Mouse (Mus musculus): ENCODE results near the gene Cdc42ep2.

The Cdc42ep2 gene

DNA sequence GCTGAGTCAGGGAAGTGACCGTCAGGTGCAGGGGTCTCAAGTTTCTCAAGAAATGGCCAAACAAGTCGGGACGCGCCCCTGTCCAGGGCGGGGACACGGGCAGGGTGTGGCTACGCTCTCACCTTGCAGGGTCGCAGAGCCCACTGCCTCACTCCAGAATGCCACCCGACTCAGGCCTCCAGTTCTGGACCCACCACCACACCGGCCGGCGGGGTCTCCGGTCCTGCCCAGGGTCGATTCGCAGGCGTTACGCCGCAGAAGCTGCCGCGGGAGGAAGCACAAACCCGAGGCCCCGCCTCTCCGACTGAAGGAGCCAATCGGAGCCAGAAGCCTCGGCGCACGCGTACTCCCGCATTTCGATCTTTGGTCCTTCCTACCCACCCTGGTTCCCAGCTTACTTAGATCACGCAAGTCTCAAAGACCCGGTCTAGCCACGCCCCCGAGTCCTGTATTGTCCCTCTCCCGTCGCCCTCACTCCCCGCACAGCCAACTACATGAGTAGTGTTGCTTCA, 49.6 kb downstream of the Cdc42ep2 start, which contains the start of gene Frmd8:
Gene Frmd8 (minus strand): TSS at position 306 of the 512 bp plus-strand sequence.
- peak; percentile 89 to 96 for DNase-seq (ENCODE audit: low spot score in 2 of 2)

DNA sequence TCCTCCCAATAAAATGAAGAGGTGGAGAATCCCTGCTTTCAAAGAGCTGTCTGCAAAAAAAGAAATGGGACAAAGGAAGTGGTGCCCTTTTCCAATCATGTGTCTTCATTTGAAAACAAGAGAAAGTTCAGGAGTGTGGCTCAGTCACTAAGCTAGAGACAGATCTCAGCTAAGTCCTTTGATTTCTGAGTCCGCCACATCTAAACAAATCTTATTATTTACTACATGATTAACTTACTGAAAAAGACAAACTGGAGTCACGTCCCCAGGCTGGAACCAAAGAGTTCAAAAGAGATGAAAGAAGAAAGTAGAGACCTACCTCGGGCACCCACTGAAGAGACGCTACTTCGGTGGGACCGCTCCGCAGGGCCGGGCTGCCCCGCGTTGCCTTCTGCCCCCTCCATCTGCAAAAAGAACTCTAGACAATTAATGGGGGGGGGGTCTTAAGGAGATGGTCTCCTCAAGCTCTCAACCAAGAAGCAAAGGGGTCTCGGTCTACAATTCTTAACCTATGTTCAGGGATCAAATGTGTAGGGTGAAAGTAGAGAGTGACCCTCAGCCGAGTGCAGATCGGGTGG, 50.1 kb downstream of the Cdc42ep2 start:
- DNase-seq (ENCODE audit: low spot score in 2 of 2) = no peak

DNA sequence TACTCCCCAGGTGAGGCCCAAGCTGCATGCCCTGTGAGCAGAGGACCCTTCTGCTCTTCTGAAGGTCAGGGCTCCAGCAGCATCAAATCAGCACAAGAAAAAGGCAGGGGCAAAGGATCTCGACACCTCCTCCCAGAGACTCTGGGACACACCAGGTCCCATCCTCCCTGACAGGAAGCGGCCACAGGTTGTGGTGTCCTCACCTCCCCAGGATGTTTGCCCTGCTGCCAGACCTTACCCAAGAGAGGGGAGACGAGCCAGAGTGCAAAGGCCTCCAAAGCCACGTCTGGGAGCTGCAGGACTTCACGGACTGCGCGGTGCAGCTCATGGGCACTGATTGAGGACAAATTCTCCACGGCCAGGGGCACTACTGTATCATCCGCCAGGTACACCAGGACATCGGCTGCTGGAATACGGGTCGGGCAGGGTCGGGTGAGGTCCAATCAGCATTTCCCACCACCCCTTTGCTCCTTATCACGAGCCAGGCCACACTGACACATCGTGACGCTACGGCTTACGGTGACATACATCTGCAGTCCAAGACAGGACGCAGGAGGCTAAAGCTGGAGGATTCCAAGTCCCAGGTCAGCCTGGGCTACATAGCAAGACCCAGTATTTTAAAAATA, 51.6 kb downstream of the Cdc42ep2 start:
- DNase-seq (ENCODE audit: low spot score in 2 of 2) = peak in 1 of 2 experiments; percentile 18

DNA sequence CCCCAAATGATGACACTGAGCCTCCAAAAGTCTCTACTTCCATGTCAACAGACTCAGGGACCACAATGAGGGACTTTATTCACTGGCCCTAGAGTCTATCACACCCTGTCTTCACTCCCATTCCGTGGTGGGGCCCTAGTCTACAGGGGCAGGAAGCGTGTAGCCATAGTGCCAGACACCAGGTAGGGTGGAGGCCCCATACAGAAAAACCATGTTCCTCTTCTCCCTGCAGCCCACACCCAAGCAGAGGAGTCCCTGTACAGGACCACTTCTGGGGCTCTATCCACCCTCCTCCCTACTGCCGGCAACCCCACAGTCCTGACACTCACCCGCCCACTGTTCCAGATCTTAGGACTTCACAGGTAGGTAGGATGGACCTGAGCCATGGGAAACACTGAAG, 52.1 kb downstream of the Cdc42ep2 start:
- DNase-seq (ENCODE audit: low spot score in 2 of 2) = peak in 1 of 2 experiments; percentile 14

DNA sequence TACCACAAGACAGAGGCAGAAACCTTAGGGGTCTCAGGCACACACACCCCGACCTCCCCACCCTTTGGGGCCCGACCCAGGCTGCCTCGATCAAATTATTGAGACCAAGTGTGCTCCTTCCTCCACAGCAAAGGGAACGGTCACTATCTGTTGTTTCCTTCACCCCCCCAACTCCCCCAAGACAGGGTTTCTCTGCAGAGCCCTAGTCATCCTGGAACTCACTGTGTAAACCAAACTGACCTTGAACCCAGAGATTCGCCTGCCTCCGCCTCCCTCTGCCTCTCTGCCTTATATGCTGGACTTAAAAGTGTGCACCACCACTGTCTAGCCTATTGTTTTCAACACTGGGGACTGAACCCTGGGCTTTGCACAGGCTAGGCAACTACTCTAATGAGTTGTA, 52.9 kb downstream of the Cdc42ep2 start:
- DNase-seq (ENCODE audit: low spot score in 2 of 2) = no peak

DNA sequence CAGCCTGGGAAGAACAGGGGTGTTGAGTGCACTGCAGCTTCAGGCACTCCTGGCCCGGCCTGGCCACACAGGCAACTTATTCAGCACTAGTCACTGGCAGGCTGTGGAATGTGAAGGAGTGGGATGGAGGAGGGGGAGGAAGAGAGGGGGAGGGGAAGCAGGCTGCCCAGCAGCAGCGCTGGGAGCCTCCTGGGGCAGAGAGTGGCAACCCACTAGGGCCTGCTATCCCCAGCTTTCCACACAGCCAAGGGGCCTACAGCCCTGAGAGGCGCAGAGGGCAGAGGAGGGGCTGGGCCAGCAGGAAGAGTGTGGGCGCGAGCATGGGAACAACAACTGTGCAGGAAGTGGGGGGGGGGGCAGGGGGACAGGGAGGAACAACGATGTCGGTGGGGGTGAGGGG, 53.3 kb downstream of the Cdc42ep2 start:
- peak in 1 of 2 experiments; percentile 21 for DNase-seq (ENCODE audit: low spot score in 2 of 2)

DNA sequence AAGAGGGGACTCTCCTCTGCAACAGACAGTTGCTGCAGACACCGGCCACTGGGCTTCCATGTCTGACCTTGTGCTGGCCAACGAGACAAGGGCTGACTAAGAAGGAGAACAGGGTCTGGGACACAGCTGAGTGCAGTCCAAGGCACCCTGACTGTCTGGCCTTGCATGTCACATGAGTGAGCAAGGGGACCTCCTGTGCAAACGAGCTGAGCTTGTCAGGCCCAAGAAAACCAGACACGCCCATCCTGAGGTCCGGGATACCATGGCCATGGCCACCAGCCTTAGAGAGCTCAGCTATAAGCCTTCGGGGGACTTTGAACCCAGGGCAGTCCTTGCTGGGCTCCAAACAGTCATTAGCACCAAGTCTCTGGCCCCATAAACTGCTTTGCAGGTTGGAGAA, 56.5 kb downstream of the Cdc42ep2 start:
- DNase-seq (ENCODE audit: low spot score in 2 of 2) = no peak
